Mouse (Mus musculus) midbrain, embryonic 10.5 days (tissue): ENCODE results near the gene Vstm5. TPM values are rescaled to one million over a fixed set of nuclear protein-coding genes. Genes with fewer than 3 reads are reported as not detected.
A peak's percentile ranks its signal among the peaks of the same experiment; 100 is the strongest.
"Not testable (repeated sequence)": the region's sequence is repeated elsewhere in the genome, so short reads cannot be mapped to it uniquely, and the experiment has no call there.

Source experiments
- DNase-seq: peaks from one replicate; pipeline ENCODE4 v3.0.0-alpha.2; 2017; ENCODE audit warnings: low spot score
- H3K27ac ChIP-seq: fragments of 300-500 bp; sonication (generic); replicated peaks from 2 replicates; pipeline ENCODE4 v1.5.1; 2016; ENCODE audit warnings: mild to moderate bottlenecking
- H3K27me3 ChIP-seq: fragments of 300-500 bp; sonication (generic); 2 replicates; pipeline ENCODE4 v1.6.1; 2016; ENCODE audit warnings: low read depth, mild to moderate bottlenecking; ENCODE audit not compliant: poor library complexity, severe bottlenecking
- H3K36me3 ChIP-seq: fragments of 300-500 bp; sonication (generic); 2 replicates; pipeline ENCODE4 v1.6.1; 2016; ENCODE audit warnings: mild to moderate bottlenecking, moderate library complexity
- H3K4me1 ChIP-seq: fragments of 300-500 bp; sonication (generic); 2 replicates; pipeline ENCODE4 v1.6.1; 2016
- H3K4me3 ChIP-seq: fragments of 300-500 bp; sonication (generic); 2 replicates; pipeline ENCODE4 v1.5.1; 2016; ENCODE audit warnings: mild to moderate bottlenecking, moderate library complexity
- H3K9me3 ChIP-seq: fragments of 300-500 bp; sonication (generic); replicated peaks from 2 replicates; pipeline ENCODE4 v1.6.1; 2016; ENCODE audit warnings: mild to moderate bottlenecking
- WGBS: fragments of 180-500 bp; shearing (Covaris S2); methylation state at CpG from one replicate; pipeline ENCODE4 v1.1.7; 2016; 5-methylcytosine and 5-hydroxymethylcytosine counted together
- polyA plus RNA-seq: library from polyadenylated mRNA; unstranded; fragments of >200 nt; fragmentation: Nextera tagmentation; extraction: Ambion mirVana; gene quantifications from 2 replicates; pipeline ENCODE4 v1.2.1, GENCODE M21; 2016

Vstm5 gene
- polyA plus RNA-seq, 1 experiment from 2014 or later, result 0.70 TPM

- Histone ChIP-seq H3K9me3 (no peaks in the 10 kb centered on the region), H3K27me3 (no peaks in the 10 kb centered on the region), H3K4me1 (peaks cover 25% of the 10 kb centered on the region), H3K36me3 (peaks cover 40% of the 10 kb centered on the region), H3K4me3 (peak overlapping the region; percentile 98; the same call in 1 of the 2 replicates), H3K27ac (no peak overlapping the region)
- WGBS, result 96% methylated on average over 3 of the region's 3 CpGs
- no peak for DNase-seq
These were observed 39.5 kb downstream of the Vstm5 start for GRCm38 (mm10) chr9:15278343-15278742.

GRCm38 (mm10) chr9:15279139-15279648, 40.3 kb downstream of the Vstm5 start:
- Histone ChIP-seq H3K4me3 (peak overlapping the region; percentile 98), H3K9me3 (no peaks in the 10 kb centered on the region), H3K27ac (peak overlapping the region; percentile 92), H3K4me1 (peaks cover 25% of the 10 kb centered on the region), H3K27me3 (no peaks in the 10 kb centered on the region), H3K36me3 (peaks cover 31% of the 10 kb centered on the region)
- WGBS, result 9% methylated on average over 19 of the region's 19 CpGs
- no peak for DNase-seq

GRCm38 (mm10) chr9:15279649-15280490, 41.0 kb downstream of the Vstm5 start, which contains the start of gene Med17:
TSS of gene Med17 (minus strand) at chr9:15279931.
- peaks cover 25% of the 10 kb centered on the region for H3K4me1 ChIP-seq
- peak; percentile 95 for DNase-seq
- H3K4me3 ChIP-seq, result peak within 1 kb of the TSS; percentile 98
- H3K36me3 ChIP-seq, result peaks cover 25% of the 10 kb centered on the region
- WGBS, result 1% methylated on average over 57 of the region's 57 CpGs
- no peaks in the 10 kb centered on the region for H3K9me3 ChIP-seq
- H3K27me3 ChIP-seq, result no peaks in the 10 kb centered on the region
- H3K27ac ChIP-seq, result peak within 1 kb of the TSS; percentile 92

- WGBS, result 54% methylated on average over 5 of the region's 5 CpGs
- no peak for DNase-seq
- Histone ChIP-seq H3K27me3 (no peaks in the 10 kb centered on the region), H3K36me3 (peaks cover 19% of the 10 kb centered on the region), H3K27ac (peak overlapping the region; percentile 92), H3K9me3 (no peaks in the 10 kb centered on the region), H3K4me3 (peak overlapping the region; percentile 98), H3K4me1 (peaks cover 25% of the 10 kb centered on the region)
These were observed 41.6 kb downstream of the Vstm5 start for GRCm38 (mm10) chr9:15280491-15280879.

GRCm38 (mm10) chr9:15285443-15285842, 46.6 kb downstream of the Vstm5 start:
- no peaks in the 10 kb centered on the region for H3K9me3 ChIP-seq
- H3K4me1 ChIP-seq, result peaks cover 10% of the 10 kb centered on the region
- no peak overlapping the region for H3K4me3 ChIP-seq
- no peaks in the 10 kb centered on the region for H3K36me3 ChIP-seq
- no peaks in the 10 kb centered on the region for H3K27me3 ChIP-seq
- no peak for DNase-seq
- 65% methylated on average over 3 of the region's 3 CpGs for WGBS
- no peak overlapping the region for H3K27ac ChIP-seq

- Histone ChIP-seq H3K9me3 (no peaks in the 10 kb centered on the region), H3K27ac (no peak overlapping the region), H3K36me3 (no peaks in the 10 kb centered on the region), H3K4me3 (no peak overlapping the region), H3K27me3 (no peaks in the 10 kb centered on the region), H3K4me1 (no peaks in the 10 kb centered on the region)
- no peak for DNase-seq
- 59% methylated on average over 6 of the region's 6 CpGs for WGBS
These were observed 49.0 kb downstream of the Vstm5 start for GRCm38 (mm10) chr9:15287846-15288245.

GRCm38 (mm10) chr9:15288402-15288801, 49.6 kb downstream of the Vstm5 start:
- DNase-seq, result no peak
- H3K4me3 ChIP-seq, result no peak overlapping the region
- no peaks in the 10 kb centered on the region for H3K9me3 ChIP-seq
- no peaks in the 10 kb centered on the region for H3K36me3 ChIP-seq
- no peaks in the 10 kb centered on the region for H3K4me1 ChIP-seq
- no peak overlapping the region for H3K27ac ChIP-seq
- 88% methylated on average over 3 of the region's 3 CpGs for WGBS
- no peaks in the 10 kb centered on the region for H3K27me3 ChIP-seq

- no peaks in the 10 kb centered on the region; the same call in 1 of the 2 replicates for H3K36me3 ChIP-seq
- no peaks in the 10 kb centered on the region for H3K4me1 ChIP-seq
- H3K27ac ChIP-seq, result no peak overlapping the region
- H3K9me3 ChIP-seq, result no peaks in the 10 kb centered on the region
- 88% methylated on average over 6 of the region's 6 CpGs for WGBS
- H3K4me3 ChIP-seq, result no peak overlapping the region
- H3K27me3 ChIP-seq, result no peaks in the 10 kb centered on the region
- DNase-seq, result no peak
These were observed 50.4 kb downstream of the Vstm5 start for GRCm38 (mm10) chr9:15289251-15289650.

GRCm38 (mm10) chr9:15297112-15297511, 58.3 kb downstream of the Vstm5 start:
- WGBS, result 87% methylated on average over 7 of the region's 7 CpGs

GRCm38 (mm10) chr9:15298451-15298850, 59.6 kb downstream of the Vstm5 start:
- no peaks in the 10 kb centered on the region for H3K27me3 ChIP-seq
- H3K9me3 ChIP-seq, result no peaks in the 10 kb centered on the region
- 77% methylated on average over 2 of the region's 2 CpGs for WGBS
- H3K4me1 ChIP-seq, result no peaks in the 10 kb centered on the region
- no peak overlapping the region for H3K27ac ChIP-seq
- no peak for DNase-seq
- no peak overlapping the region for H3K4me3 ChIP-seq
- H3K36me3 ChIP-seq, result no peaks in the 10 kb centered on the region; the same call in 1 of the 2 replicates

More at GRCm38 (mm10) chr9:15297112-15297511, 58.3 kb downstream of the Vstm5 start:
- Histone ChIP-seq H3K4me3 (no peak overlapping the region), H3K4me1 (no peaks in the 10 kb centered on the region), H3K27ac (no peak overlapping the region), H3K36me3 (no peaks in the 10 kb centered on the region; the same call in 1 of the 2 replicates), H3K27me3 (no peaks in the 10 kb centered on the region), H3K9me3 (no peaks in the 10 kb centered on the region)
- DNase-seq, result no peak

- WGBS, result 93% methylated on average over 5 of the region's 5 CpGs
- no peak for DNase-seq
These were observed 61.2 kb downstream of the Vstm5 start for GRCm38 (mm10) chr9:15300056-15300455.

GRCm38 (mm10) chr9:15301399-15301798, 62.6 kb downstream of the Vstm5 start:
- Histone ChIP-seq H3K4me3 (no peak overlapping the region), H3K27ac (no peak overlapping the region), H3K27me3 (no peaks in the 10 kb centered on the region), H3K36me3 (no peaks in the 10 kb centered on the region), H3K4me1 (peaks cover 4% of the 10 kb centered on the region; the same call in 1 of the 2 replicates), H3K9me3 (no peaks in the 10 kb centered on the region)
- 70% methylated on average over 6 of the region's 6 CpGs for WGBS
- DNase-seq, result no peak

More at GRCm38 (mm10) chr9:15300056-15300455, 61.2 kb downstream of the Vstm5 start:
- H3K27ac ChIP-seq, result no peak overlapping the region
- no peaks in the 10 kb centered on the region; the same call in 1 of the 2 replicates for H3K4me1 ChIP-seq
- H3K36me3 ChIP-seq, result no peaks in the 10 kb centered on the region
- no peaks in the 10 kb centered on the region for H3K9me3 ChIP-seq
- H3K4me3 ChIP-seq, result no peak overlapping the region
- H3K27me3 ChIP-seq, result no peaks in the 10 kb centered on the region

GRCm38 (mm10) chr9:15302006-15302405, 63.2 kb downstream of the Vstm5 start:
- 82% methylated on average over 6 of the region's 6 CpGs for WGBS

More at GRCm38 (mm10) chr9:15302006-15302405, 63.2 kb downstream of the Vstm5 start:
- H3K27ac ChIP-seq, DNase-seq, H3K36me3 ChIP-seq, H3K27me3 ChIP-seq, H3K9me3 ChIP-seq, H3K4me3 ChIP-seq, H3K4me1 ChIP-seq: not testable (repeated sequence)
